ENCODE assay signal across 9 mouse cellular contexts in genomic region chr4:98182053-98182355, GRCm38 (mm10).
DNase-seq lines count a peak whose midpoint lies in the region; ATAC-seq lines count a peak whose summit lies in the region.
"Had no signal": no experiment of that assay in that cellular context is flagged by ENCODE, and none has a peak within 500 bp of the region (broad histone marks: within the 10 kb centered on the region; RNA-seq: fewer than 3 reads in every experiment).

No protein-coding gene starts in this region.

- no peaks in the 10 kb centered on the region for H3K9me3 ChIP-seq in forebrain, embryonic 10.5 days
- H3K9me3 ChIP-seq in forebrain, embryonic 15.5 days, result no peaks in the 10 kb centered on the region
- no peaks in the 10 kb centered on the region for H3K9me3 ChIP-seq in hindbrain, embryonic 15.5 days

- WGBS in forebrain, embryonic 10.5 days, result 46% methylated on average over 4 of the region's 4 CpGs
- WGBS in forebrain, embryonic 15.5 days, result 43% methylated on average over 4 of the region's 4 CpGs
- 36% methylated on average over 4 of the region's 4 CpGs for WGBS in hindbrain, embryonic 15.5 days

- no peak overlapping the region for H3K4me3 ChIP-seq in forebrain, embryonic 10.5 days
- H3K4me3 ChIP-seq in forebrain, embryonic 15.5 days, result no peak overlapping the region
- H3K4me3 ChIP-seq in hindbrain, embryonic 15.5 days, result no peak overlapping the region

- peaks cover 10% of the 10 kb centered on the region for H3K4me1 ChIP-seq in forebrain, embryonic 10.5 days
- peaks cover 9% of the 10 kb centered on the region; the same call in 1 of the 2 replicates for H3K4me1 ChIP-seq in forebrain, embryonic 15.5 days
- peaks cover 16% of the 10 kb centered on the region; the same call in 1 of the 2 replicates for H3K4me1 ChIP-seq in hindbrain, embryonic 15.5 days (replicated peaks)

- H3K9ac ChIP-seq in forebrain, embryonic 15.5 days (replicated peaks), result no peak overlapping the region
- no peak overlapping the region for H3K9ac ChIP-seq in hindbrain, embryonic 15.5 days

- no peaks in the 10 kb centered on the region for H3K27me3 ChIP-seq in forebrain, embryonic 10.5 days (ENCODE audit: poor library complexity, severe bottlenecking)
- no peaks in the 10 kb centered on the region for H3K27me3 ChIP-seq in forebrain, embryonic 15.5 days
- H3K27me3 ChIP-seq in hindbrain, embryonic 15.5 days, result no peaks in the 10 kb centered on the region

- 0 out of 2 replicates have a peak overlapping the region, but pooled peaks have one; percentile 40 for H3K27ac ChIP-seq in forebrain, embryonic 10.5 days
- no peak overlapping the region for H3K27ac ChIP-seq in forebrain, embryonic 15.5 days (replicated peaks)
- 0 out of 2 replicates have a peak overlapping the region, but pooled peaks have one; percentile 7 for H3K27ac ChIP-seq in hindbrain, embryonic 15.5 days (replicated peaks)

- H3K36me3 ChIP-seq in forebrain, embryonic 10.5 days (replicated peaks), result no peaks in the 10 kb centered on the region
- no peaks in the 10 kb centered on the region for H3K36me3 ChIP-seq in forebrain, embryonic 15.5 days
- no peaks in the 10 kb centered on the region for H3K36me3 ChIP-seq in hindbrain, embryonic 15.5 days

- DNase-seq in forebrain, embryonic 10.5 days (ENCODE audit: extremely low spot score, low spot score), result no peak
- peak; percentile 46 for DNase-seq in testis, postnatal 10 days (ENCODE audit: low spot score)
- no peak for DNase-seq in testis, postnatal 14 days (ENCODE audit: low spot score)
- DNase-seq in thymus, postnatal 4 days, result no peak
- no peak for DNase-seq in right cerebral cortex, postnatal 14 days
- DNase-seq: cerebellum, adult 9-10 months had no signal

- no peak for ATAC-seq in forebrain, embryonic 15.5 days (replicated peaks)
- 0 out of 2 replicates have a peak, but pooled peaks have one; percentile 42 for ATAC-seq in hindbrain, embryonic 15.5 days (ENCODE audit: low FRiP score, low read depth)
- ATAC-seq in inflammation-experienced regulatory T-cells, adult 6 months, result no peak

- H3K4me2 ChIP-seq in forebrain, embryonic 15.5 days (replicated peaks), result no peak overlapping the region
- no peak overlapping the region for H3K4me2 ChIP-seq in hindbrain, embryonic 15.5 days
